Mouse (Mus musculus) cerebellum, adult 8-10 months (tissue): Measurements from ENCODE around the gene Gm49416.

ENCODE experiments used
- DNase-seq: peaks from one replicate; pipeline ENCODE4 v3.0.0; 2022

Gene Gm49416

GRCm38 (mm10) chr19:8921741-8922140 lies 33.0 kb downstream of the Gm49416 start:
- no peak for DNase-seq

DNA sequence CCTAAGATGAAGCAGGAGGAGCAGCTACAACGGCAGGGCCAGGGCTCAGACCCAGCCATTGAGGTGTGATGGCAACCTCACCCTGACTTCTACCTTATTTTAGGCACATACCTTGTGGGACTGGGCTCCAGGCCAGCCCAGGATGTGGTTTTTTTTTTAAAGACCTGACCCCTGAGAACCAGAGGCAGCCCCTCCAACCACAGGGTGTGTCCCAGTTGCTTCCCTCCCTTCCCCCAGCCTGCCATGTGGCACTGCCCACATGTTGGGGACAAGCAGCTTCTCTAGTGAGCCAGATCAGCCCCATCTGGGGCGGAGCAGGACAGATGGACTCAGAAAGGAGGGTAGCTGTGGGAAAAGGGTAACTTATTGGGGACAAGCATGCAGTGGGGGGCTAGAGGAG lies 38.0 kb downstream of the Gm49416 start:
- no peak for DNase-seq

GRCm38 (mm10) chr19:8927891-8928525 lies 39.3 kb downstream of the Gm49416 start:
- no peak for DNase-seq

DNA sequence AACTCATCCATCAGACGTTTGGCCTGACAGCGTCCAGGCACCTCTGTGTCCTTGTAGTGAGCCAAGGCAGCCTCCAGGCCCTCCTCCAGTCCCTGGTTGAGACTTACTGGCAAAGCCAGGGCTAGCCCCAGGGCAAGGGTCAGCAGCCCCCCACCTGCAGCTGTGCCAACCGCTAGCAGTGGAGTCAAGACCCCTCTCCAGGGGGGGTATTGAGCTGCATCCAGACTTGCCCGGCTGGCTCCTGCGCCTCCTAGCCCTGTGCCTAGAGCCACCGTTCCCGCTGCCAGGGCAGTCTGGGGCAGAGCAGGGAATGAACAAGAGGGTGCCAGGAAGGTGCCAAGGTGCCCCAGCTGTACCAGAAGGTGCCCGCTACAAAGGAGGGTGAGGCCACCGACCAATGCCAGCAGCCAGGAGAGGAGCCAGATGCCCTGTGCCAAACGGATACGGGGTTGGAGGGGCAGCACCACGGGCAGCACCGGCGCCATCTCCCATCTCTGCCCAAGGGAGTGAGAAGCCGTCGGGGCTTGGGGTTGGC lies 40.0 kb downstream of the Gm49416 start:
- DNase-seq = no peak

DNA sequence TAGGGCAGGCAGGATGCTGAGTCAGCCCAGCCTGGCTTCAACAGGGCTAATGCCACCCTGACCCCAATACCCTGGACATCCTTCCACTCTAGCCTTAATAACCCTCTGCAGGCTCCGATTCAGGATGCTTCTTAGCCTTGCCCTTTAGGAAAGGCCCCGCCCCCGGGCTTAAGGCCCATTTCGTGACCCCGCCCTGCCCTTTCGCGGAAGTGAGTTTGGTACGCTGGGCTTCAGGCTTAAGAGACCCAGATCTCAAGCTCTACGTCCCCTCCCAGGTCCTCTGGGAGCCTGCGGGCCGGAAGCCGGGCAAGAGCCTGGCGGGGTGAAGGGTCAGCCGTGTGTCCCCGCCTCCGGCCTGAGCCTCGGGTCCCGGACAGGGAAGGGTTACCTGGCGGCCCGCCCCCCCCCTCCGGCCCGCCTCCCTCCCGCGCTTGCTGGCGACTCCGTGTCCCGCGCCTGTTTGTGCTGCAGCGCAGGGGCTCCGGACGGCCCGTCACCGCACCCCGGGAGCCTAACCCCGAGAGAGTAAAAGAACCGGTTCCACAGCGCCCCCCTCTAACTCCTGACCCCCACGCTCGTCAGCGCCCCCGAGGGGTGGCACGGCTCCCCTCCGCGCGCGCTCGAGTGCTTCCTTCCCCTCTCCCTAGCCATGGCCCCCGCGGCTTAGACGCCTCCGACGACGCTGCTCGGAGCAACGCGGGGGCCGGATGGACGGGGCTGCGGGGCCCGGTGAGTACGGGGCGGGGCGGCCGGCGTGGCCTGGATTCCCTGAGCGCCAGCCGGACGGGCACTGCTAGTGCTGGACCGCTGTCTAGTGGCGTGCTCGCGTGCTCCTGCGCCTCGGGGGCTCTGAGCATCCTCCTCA lies 40.7 kb downstream of the Gm49416 start, which contains the start of the genes Rom1 and Eml3:
Gene Rom1 (minus strand): TSS at position 133 of the 865 bp plus-strand sequence.
Gene Eml3 (plus strand): TSS at position 329 of the 865 bp plus-strand sequence.
- peak; percentile 81 for DNase-seq

DNA sequence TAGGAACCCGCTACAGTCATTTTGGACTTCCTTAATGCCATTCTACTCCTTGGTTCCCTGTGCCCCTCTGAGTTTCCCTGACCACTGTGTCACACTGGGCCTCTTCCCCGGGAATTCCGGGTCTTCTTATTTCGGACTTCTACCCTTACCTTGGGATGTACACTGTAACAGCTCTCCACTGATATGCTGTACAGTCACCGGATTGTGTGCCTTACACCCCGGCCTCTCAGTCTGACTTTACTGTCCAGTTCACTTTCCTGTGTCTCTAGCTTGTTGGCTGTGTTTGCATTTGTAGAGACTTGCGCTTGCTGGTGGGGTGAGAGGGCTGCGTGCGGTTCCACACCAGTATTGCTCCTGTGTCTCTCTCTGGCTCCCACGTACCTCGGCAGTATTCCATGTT lies 41.4 kb downstream of the Gm49416 start:
- no peak for DNase-seq

DNA sequence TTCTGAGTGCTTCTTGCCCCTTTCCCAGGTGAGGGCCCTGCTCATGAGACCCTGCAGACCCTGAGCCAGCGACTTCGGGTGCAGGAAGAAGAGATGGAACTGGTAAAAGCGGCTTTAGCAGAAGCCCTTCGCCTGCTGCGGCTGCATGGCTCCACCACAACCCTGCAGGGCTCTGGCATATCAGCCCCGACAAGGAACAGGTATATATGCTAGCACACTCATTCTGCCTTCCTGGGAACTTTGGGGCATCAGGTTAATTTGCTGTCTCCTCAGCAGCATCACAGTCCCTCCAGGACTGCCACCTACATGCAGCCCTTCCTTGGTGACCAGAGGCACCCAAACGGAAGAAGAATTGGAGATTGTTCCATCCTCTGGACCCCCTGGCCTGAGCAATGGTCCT lies 42.0 kb downstream of the Gm49416 start:
- DNase-seq = no peak

DNA sequence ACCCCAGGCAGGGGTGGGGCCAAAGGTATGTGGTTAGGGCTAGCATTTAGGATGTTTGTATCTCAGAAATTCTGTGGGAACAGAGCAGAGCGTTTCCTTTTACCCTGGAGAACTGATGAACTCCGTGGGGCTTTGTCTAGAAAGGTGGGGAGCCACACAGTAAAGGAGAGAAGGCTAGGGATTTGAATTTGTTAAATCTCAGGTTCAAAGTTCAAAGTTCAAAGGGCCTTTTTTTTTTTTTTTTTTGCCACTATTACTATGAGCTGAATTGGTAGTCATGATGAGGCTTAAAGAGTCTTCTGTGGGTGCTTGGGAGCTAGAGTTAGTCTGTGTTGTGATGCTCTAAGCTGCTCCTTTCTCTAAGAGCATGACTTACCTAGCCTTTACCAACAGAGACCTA lies 48.0 kb downstream of the Gm49416 start:
- DNase-seq = no peak

DNA sequence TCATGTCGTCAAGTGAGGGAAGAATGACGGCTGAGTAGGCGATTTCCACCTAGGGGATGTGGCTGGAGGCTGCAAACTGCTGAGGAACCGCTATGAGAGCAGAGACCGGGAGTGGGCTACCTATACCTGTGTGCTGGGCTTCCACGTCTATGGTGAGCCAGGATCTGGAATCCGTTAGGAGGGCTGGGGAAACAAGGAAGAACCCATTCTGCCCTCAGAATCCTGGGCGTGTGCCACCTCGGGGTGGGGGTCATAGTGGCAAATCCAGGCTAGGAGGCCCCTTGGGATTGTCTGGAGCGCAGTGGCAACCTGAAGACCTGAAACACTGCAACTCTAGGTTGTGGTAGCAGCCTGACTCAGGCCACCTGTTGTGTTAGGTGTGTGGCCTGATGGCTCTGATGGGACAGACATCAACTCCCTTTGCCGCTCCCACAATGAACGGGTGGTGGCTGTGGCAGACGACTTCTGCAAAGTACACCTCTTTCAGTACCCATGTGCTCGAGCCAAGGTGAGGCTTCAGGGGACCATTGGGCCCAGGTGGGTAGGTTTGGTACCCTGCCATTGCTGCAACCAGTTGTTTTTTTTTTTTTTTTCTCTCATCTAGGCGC lies 51.9 kb downstream of the Gm49416 start:
- peak; percentile 47 for DNase-seq

DNA sequence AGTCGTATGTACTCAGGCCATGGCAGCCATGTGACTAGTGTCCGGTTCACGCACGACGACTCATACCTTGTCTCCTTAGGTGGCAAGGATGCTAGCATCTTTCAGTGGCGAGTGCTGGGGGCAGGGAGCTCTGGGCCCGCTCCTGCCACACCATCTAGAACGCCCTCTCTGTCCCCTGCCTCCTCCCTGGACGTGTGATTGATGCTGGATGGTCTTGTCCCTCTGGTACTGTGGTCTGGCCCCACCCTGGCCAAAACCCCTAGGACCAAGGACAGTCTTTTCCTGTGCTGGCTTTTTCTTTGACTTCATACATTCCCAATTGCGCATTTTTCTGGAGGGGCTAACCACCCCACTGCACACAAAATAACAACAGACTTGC lies 52.4 kb downstream of the Gm49416 start:
- DNase-seq = no peak

DNA sequence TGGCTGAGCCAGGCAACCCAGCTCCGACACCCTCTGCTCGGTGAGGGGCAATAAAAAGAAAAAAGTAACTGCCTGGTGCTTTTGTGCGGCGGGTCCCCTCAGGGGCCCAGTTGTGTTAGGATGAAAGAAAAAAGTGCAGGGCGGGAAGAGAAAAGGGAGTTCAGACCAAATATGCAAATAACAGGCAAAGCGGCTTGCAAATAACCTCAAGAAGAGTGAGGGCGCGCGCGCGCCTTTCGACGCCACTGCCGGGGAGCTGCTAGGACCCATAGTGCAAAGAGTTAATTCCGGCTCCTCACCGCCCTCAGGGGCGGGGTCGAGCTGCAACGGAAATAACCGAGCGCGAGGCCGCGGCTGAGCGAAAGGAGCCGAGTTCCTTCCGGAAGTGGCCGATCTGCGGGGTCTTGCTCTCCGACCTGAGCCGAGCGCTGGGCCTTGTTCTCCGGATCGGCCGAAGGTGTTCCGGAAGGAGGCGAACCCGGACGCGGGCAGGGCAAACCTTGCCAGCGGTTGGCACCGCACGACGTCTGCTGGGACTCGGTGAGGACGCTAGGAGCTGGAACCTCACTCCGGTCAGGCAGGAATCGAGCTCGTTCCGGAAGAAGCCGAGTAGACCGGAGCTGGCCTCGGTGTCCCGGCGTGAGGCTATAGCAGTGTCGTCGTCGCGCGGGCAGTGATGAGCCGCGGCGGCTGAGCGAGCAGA lies 52.9 kb downstream of the Gm49416 start, which contains the start of gene Mta2:
Gene Mta2 (plus strand): TSS at position 361 of the 703 bp plus-strand sequence.
- peak; percentile 97 for DNase-seq

DNA sequence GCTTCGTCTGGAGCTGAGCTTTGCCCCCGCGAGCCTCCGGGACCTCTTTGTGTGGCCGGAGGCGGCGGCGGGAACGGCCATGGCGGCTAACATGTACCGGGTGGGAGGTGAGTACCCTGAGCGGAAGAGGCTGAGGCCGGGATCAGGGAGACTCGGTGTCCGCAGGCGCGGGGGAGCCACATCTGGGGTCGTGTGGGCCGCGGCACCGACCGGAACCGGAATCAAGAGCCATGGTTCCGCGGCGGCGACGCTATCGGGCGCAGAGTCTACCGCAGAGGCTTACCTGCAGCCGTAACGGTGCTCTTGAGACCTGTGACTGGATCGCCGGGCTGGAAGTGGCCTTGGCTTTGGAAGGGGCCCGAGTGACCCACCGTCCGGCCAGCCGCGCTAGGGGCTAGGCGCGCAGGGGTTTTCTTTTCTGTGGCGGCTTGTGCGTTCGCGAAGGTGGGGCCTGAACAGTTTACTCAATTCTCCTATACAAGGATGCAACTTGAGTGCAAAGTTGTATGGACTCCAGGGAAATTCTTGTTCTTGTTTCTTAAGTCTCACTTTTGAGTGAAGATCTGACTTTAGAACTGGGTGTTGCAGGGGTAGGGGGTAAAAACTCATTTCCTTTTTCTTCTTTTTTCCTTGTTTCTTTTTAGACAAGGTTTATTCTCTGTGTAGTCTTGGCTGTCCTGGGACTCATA lies 53.7 kb downstream of the Gm49416 start:
- no peak for DNase-seq

- no peak for DNase-seq
These were observed 54.3 kb downstream of the Gm49416 start for GRCm38 (mm10) chr19:8943047-8943446.

- DNase-seq = no peak
These were observed 55.3 kb downstream of the Gm49416 start for GRCm38 (mm10) chr19:8944062-8944461.

DNA sequence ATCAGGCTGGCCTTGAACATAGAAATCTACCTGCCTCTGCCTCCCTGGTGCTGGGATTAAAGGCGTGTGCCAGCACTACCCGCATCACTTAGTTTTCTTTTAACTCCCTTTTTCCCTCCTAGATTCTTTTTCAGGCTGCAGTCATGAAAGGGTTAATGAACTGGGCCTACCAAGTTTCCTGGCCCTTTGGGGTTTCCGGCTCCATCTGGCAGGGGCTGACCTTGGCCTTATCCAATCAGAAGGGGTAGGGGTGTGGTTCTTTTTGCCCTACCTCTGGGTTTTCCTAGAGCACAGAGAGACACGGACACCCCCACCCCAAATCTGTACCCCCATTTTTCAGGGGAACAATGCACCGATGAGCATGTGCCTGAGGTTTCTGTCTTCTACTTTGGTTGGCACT lies 56.0 kb downstream of the Gm49416 start:
- DNase-seq = peak; percentile 20
